Mouse (Mus musculus): ENCODE measurements around the gene Myoc. TPM values are rescaled to one million over a fixed set of nuclear protein-coding genes. Genes with fewer than 3 reads are reported as not detected.

Gene Myoc
- polyA plus RNA-seq, 1 experiment from 2014 or later, result not detected

DNA sequence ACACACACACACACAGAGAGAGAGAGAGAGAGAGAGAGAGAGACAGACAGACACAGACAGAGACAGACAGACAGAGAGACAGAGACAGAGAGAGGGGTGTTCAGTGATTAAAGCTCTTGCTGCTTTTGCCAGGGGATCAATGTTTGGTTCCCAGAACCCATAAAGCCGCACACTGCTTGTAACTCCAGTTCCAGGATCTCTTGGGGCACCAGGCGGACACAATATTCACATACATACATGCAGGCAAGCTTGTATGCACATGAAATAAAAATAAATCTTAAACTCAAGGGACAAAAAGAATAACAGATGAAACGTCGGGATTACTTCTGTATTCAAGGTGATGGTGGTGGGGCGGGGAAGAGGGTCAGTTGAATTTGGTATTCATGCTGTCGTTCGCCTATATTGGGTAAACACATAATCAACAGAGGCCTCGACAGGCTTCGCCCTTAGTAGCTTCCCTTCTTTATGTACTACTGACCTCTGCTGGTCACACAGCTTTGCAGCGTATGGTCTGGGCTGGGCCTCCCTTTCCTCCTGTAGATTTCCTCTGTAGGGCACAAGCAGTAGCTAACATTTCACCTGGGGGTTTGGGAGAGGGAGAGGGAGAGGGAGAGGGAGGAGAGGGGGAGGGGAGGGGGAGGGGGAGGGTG is 26.0 kb downstream of the Myoc start:
- WGBS, result 15% methylated on average over 10 of the region's 10 CpGs
- Histone ChIP-seq H3K4me1 (replicated peaks) (peaks cover 7% of the 10 kb centered on the region), H3K9me3 (no peaks in the 10 kb centered on the region), H3K36me3 (peaks cover 8% of the 10 kb centered on the region), H3K4me3 (no peak overlapping the region), H3K4me2 (peak overlapping the region; percentile 54), H3K27me3 (no peaks in the 10 kb centered on the region), H3K9ac (peak overlapping the region; percentile 58; the same call in 1 of the 2 replicates), H3K27ac (replicated peaks) (no peak overlapping the region)
- peak; percentile 99 for ATAC-seq (ENCODE audit: low read depth)

DNA sequence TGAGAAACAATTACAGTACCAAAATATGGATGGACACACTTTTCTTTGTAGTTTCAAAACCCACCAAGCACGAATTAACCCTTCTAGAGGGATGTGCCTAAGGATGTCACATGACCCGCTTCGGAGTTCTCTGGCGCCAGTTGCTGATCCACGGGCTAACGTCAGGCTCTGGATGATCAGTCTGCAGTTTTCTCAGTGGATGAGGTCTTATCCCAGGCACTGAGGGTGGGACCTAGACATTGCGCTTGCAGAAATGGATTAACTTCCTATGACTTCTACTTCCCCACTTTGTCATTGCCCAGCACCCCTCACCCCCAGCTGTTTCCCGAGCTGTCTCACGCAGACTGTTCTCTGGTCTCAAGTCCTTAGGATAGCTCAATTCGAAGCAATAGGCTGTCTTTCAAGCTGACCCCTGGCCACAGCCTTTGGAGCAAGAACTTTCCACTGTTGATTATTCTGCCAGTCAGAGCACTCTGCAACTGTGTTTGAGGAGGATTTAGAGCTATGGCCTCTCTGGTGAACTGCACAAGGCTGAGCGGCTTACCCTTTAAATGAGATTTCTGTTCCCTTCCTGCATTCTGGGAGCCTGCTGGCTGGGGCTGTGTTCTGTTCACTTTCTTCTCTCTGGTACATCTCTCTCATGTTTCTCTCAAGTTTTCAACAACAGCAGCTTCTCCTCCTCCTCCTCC is 26.7 kb downstream of the Myoc start:
- no peaks in the 10 kb centered on the region for H3K27me3 ChIP-seq
- no peaks in the 10 kb centered on the region for H3K9me3 ChIP-seq
- H3K27ac ChIP-seq (replicated peaks), result no peak overlapping the region
- peaks cover 7% of the 10 kb centered on the region for H3K4me1 ChIP-seq (replicated peaks)
- peak overlapping the region; percentile 58 for H3K9ac ChIP-seq
- 5% methylated on average over 11 of the region's 11 CpGs for WGBS
- peak overlapping the region; percentile 54 for H3K4me2 ChIP-seq
- ATAC-seq (ENCODE audit: low read depth), result peak; percentile 86
- peaks cover 15% of the 10 kb centered on the region for H3K36me3 ChIP-seq
- peak overlapping the region; percentile 31 for H3K4me3 ChIP-seq

DNA sequence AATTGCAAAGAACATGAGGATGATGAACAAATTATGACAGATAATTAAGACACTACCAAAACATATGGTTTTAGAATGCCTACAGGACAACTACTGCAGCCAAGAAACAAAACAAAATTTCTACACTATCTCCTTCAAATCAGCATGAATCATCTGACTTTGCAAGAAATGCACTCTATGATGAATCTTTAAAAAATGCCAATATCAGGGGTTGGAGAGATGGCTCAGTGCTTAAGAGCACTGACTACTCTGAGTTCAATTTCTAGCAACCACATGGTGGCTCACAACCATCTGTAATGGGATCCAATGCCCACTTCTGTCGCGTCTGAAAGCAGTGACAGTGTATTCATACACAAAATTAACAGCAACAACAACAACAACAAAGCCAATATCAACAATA is 54.8 kb downstream of the Myoc start:
- Histone ChIP-seq H3K27ac (replicated peaks) (no peak overlapping the region), H3K9me3 (no peaks in the 10 kb centered on the region), H3K4me2 (no peak overlapping the region), H3K9ac (no peak overlapping the region), H3K27me3 (no peaks in the 10 kb centered on the region), H3K4me1 (replicated peaks) (no peaks in the 10 kb centered on the region), H3K36me3 (peaks cover 83% of the 10 kb centered on the region), H3K4me3 (no peak overlapping the region)
- whole genome bisulfite sequencing, result 81% methylated on average over 2 of the region's 2 CpGs
- no peak for ATAC-seq (ENCODE audit: low read depth)

DNA sequence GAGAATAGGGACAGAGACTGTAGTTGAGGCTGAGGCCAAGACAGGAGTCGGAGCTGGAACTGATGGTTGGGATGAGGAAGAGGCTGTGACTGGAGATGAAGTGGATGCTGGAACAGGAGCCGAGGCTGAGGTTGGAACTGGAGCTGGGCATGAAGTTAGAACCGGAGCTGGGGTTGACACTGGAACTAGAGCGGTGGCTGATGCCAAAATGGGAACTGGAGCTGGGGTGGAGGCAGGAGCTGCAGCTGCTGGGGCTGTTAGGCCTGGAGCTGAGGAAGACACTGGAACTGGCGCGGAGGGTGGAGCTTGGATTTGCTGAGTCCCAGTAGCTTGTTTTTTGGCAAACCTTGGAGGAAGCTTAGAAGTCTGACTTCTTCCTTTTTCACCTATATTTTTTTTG is 58.9 kb downstream of the Myoc start:
- no peak for ATAC-seq (ENCODE audit: low read depth)
- Histone ChIP-seq H3K9me3 (no peaks in the 10 kb centered on the region), H3K27me3 (no peaks in the 10 kb centered on the region), H3K9ac (no peak overlapping the region), H3K36me3 (peaks cover 73% of the 10 kb centered on the region), H3K4me3 (no peak overlapping the region), H3K4me2 (no peak overlapping the region), H3K4me1 (replicated peaks) (no peaks in the 10 kb centered on the region), H3K27ac (replicated peaks) (no peak overlapping the region)
- 96% methylated on average over 6 of the region's 6 CpGs for WGBS

Small RNA genes within 50 kb of the gene (microRNA-seq; reads per million reads assigned to microRNA genes)
- gene Gm27616, result not detected

Other genes starting within 250 kb of the Myoc start
- gene Dnm3, start 161.1 kb upstream of the Myoc start, polyA plus RNA-seq (2015; fragmentation: Nextera tagmentation; extraction: Ambion mirVana), result 41.6 and 46.5 TPM in 2 replicates
- gene Mettl13, start 90.6 kb upstream of the Myoc start, polyA plus RNA-seq (2015; fragmentation: Nextera tagmentation; extraction: Ambion mirVana), result 17.1 and 17.2 TPM in 2 replicates
- gene Vamp4, start 68.6 kb upstream of the Myoc start, polyA plus RNA-seq (2015; fragmentation: Nextera tagmentation; extraction: Ambion mirVana), result 80.2 and 80.4 TPM in 2 replicates
- gene Myocos, start 19.1 kb downstream of the Myoc start, polyA plus RNA-seq (2015; fragmentation: Nextera tagmentation; extraction: Ambion mirVana), result not detected in 2 replicates
- 149 and 164 TPM in 2 replicates for gene Prrc2c, start 101.4 kb downstream of the Myoc start, polyA plus RNA-seq (2015; fragmentation: Nextera tagmentation; extraction: Ambion mirVana)
- gene Fmo4, start 174.8 kb downstream of the Myoc start, polyA plus RNA-seq (2015; fragmentation: Nextera tagmentation; extraction: Ambion mirVana), result 0.36 and 0.61 TPM in 2 replicates
- 21.0 and 22.9 TPM in 2 replicates for gene Fmo1, start 227.5 kb downstream of the Myoc start, polyA plus RNA-seq (2015; fragmentation: Nextera tagmentation; extraction: Ambion mirVana)